Mouse (Mus musculus) heart, adult 10 weeks (tissue): ENCODE data around the gene Ahr. TPM values are rescaled to one million over a fixed set of nuclear protein-coding genes. Genes with fewer than 3 reads are reported as not detected.

ENCODE experiments used
- polyA plus RNA-seq: library from polyadenylated mRNA; stranded (reverse); fragments of 350-450 nt; fragmentation: Illumina TruSeq; extraction: RNeasy Lipid Tissue Mini Kit (QIAGEN cat#74804); gene quantifications from one replicate; pipeline ENCODE4 v1.2.3, GENCODE M21; 2014; ENCODE audit warnings: low read depth, low replicate concordance

Gene Ahr
- polyA plus RNA-seq: 4.9 TPM

DNA sequence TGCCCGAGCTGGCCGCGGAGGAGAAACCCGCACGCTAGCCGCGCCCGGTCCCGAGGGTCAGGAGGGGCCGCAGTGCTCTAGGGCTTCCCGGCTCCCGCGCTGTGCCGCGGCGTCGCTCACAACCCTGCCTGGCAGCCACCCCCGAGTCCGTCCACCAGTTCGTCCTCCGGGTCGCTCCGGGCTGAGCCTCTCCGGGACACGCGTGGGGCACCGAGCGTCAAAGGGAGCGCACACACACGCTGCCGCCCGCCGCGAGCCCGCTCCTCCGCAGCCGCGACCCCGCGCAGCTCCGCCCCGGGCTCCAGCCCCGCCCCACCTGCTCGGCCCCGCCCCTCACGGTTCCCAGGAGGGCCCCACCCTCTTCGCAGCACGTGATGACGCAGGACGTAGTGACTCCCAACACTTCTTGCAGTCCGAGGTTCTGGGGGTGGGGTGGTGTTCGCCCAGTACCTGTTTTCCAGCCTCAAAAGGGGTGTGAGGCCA lies at the start of gene Ahr:
Gene Ahr, minus strand, starts transcription at position 285 of the 483 bp plus-strand sequence.

